Mouse (Mus musculus) heart, embryonic 14.5 days (tissue): Measurements from ENCODE around the gene Rcl1. TPM values are rescaled to one million over a fixed set of nuclear protein-coding genes. Genes with fewer than 3 reads are reported as not detected.

Experiments
- ATAC-seq: fragments of 200-750 bp; cut with Nextera tagmentation; 2 replicates; pipeline ENCODE4 v1.8.0; 2017; ENCODE audit warnings: low read depth, moderate TSS enrichment; ENCODE audit not compliant: insufficient number of reproducible peaks, insufficient read depth, low FRiP score
- H3K27ac ChIP-seq, 2 experiments: fragments of 200-500 bp in 1 of 2; fragments of 300-500 bp in 1 of 2; sonication (generic) in 1 of 2; replicated peaks in 1 of 2; 2 replicates each; pipeline ENCODE4 v1.5.1; 2012 to 2014; ENCODE audit warnings: low read depth in 2 of 2, low read length in 2 of 2, control low read depth in 1 of 2, mild to moderate bottlenecking in 1 of 2, mixed read lengths in 1 of 2; ENCODE audit not compliant: control insufficient read depth in 1 of 2, insufficient read depth in 1 of 2
- H3K27me3 ChIP-seq: fragments of 300-500 bp; sonication (generic); 2 replicates; pipeline ENCODE4 v1.6.1; 2014; ENCODE audit warnings: mild to moderate bottlenecking, low read length, control low read depth; ENCODE audit not compliant: control insufficient read depth, insufficient read depth
- H3K36me3 ChIP-seq: fragments of 300-500 bp; sonication (generic); 2 replicates; pipeline ENCODE4 v1.6.1; 2014; ENCODE audit warnings: mild to moderate bottlenecking, control low read depth, low read length, mixed read lengths; ENCODE audit not compliant: control insufficient read depth, insufficient read depth
- H3K4me1 ChIP-seq, 2 experiments: fragments of 200-500 bp in 1 of 2; fragments of 300-500 bp in 1 of 2; sonication (generic) in 1 of 2; 2 replicates each; pipeline ENCODE4 v1.6.1; 2012 to 2014; ENCODE audit warnings: low read length in 2 of 2, control low read depth in 1 of 2, mixed read lengths in 1 of 2; ENCODE audit not compliant: control insufficient read depth in 2 of 2, insufficient read depth in 2 of 2
- H3K4me2 ChIP-seq: fragments of 300-500 bp; sonication (generic); 2 replicates; pipeline ENCODE4 v1.6.1; 2014; ENCODE audit warnings: mild to moderate bottlenecking, low read length
- H3K4me3 ChIP-seq, 2 experiments: fragments of 200-500 bp in 1 of 2; fragments of 300-500 bp in 1 of 2; sonication (generic) in 1 of 2; 2 replicates each; pipeline ENCODE4 v1.5.1; 2012 to 2014; ENCODE audit warnings: low read length in 2 of 2, mild to moderate bottlenecking in 2 of 2, control low read depth in 1 of 2, low read depth in 1 of 2, moderate library complexity in 1 of 2; ENCODE audit not compliant: control insufficient read depth in 1 of 2, insufficient read depth in 1 of 2
- H3K9ac ChIP-seq: fragments of 300-500 bp; sonication (generic); 2 replicates; pipeline ENCODE4 v1.6.1; 2014; ENCODE audit warnings: mild to moderate bottlenecking, low read length
- H3K9me3 ChIP-seq: fragments of 300-500 bp; sonication (generic); 2 replicates; pipeline ENCODE4 v1.6.1; 2016; ENCODE audit warnings: low read length, control low read depth; ENCODE audit not compliant: control insufficient read depth
- WGBS: fragments of 180-500 bp; shearing (Covaris S2); extraction: QIAGEN DNeasy Blood & Tissue Kit; methylation state at CpG from one replicate; pipeline ENCODE4 v1.1.7; 2014; 5-methylcytosine and 5-hydroxymethylcytosine counted together
- polyA plus RNA-seq: library from polyadenylated mRNA; unstranded; fragments of >200 nt; fragmentation: Nextera tagmentation; extraction: Ambion mirVana; gene quantifications from 2 replicates; pipeline ENCODE4 v1.2.1, GENCODE M21; 2014

Rcl1 gene
- polyA plus RNA-seq, 1 experiment from 2014 or later, result 18.7 TPM

DNA sequence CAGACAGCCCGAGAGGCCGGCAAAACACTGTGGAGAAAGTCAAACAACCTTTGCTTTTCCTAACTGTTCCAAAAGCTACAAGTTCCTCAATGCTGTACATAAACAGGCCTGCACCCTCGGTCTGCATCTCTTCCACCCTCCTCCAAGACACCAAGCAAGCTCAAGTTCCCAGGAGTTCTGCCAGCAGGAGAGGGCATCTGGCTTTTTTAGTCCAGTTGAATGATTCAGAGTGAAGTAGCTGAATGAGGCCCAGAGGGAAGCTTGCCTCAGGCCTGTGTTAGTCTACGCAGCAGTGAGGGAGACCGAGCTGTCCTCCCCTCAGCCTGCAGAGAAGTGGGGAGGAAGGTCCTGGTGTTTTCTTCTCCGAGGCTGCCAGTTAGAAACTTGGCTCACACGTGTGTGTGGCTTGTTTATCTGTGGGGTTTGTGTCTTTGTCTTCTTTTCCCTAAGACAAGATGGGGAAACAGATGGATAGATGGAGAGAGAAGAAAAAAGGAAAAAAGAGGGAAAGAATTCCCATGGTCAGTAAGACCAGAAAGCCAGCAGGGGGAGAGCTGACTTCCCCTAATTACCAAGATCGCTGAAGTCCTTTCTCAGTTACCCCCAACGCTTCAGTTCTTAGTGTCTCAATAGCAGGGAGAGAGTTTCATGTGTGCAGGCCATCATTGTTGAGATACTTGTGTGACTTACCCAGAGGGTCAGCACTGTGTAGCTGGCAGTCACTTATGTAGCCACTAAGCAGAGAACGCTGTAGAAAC, 38.7 kb downstream of the Rcl1 start:
- no peaks in the 10 kb centered on the region for H3K9me3 ChIP-seq
- 0 out of 4 replicates have a peak, but pooled peaks cover 0 to 4% of the 10 kb centered on the region in 2 experiments for H3K4me1 ChIP-seq
- peaks cover 38% of the 10 kb centered on the region for H3K36me3 ChIP-seq
- no peak overlapping the region for H3K4me2 ChIP-seq
- H3K27ac ChIP-seq, result no peak overlapping the region
- no peak overlapping the region for H3K9ac ChIP-seq
- no peak overlapping the region for H3K4me3 ChIP-seq
- 78% methylated on average over 10 of the region's 10 CpGs for WGBS
- H3K27me3 ChIP-seq, result no peaks in the 10 kb centered on the region
- ATAC-seq, result no peak

DNA sequence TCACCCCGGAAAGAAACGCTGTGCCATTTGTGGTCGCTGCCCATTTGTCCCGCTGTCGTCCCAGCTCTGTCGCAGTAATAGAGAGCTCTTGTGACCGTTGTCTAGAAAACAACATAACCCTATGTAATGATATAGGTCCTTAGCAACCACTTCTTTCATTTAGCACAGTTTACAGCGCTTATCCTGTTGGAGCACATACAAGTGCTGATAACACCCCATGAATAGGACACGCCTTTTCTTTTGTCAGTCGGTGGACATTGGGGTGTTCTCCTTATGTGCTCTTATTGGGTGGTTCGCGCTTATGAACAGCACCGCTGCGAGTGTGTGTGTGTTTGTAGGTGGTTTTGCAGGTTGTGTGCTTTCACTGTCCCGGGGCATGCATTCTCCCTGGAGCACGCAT, 39.8 kb downstream of the Rcl1 start:
- ATAC-seq, result no peak
- Histone ChIP-seq H3K4me2 (no peak overlapping the region), H3K9ac (no peak overlapping the region), H3K36me3 (peaks cover 37% of the 10 kb centered on the region), H3K4me1 (0 out of 4 replicates have a peak, but pooled peaks cover 0 to 4% of the 10 kb centered on the region in 2 experiments), H3K27me3 (no peaks in the 10 kb centered on the region), H3K27ac (no peak overlapping the region), H3K9me3 (no peaks in the 10 kb centered on the region), H3K4me3 (no peak overlapping the region)
- WGBS, result 82% methylated on average over 16 of the region's 16 CpGs

DNA sequence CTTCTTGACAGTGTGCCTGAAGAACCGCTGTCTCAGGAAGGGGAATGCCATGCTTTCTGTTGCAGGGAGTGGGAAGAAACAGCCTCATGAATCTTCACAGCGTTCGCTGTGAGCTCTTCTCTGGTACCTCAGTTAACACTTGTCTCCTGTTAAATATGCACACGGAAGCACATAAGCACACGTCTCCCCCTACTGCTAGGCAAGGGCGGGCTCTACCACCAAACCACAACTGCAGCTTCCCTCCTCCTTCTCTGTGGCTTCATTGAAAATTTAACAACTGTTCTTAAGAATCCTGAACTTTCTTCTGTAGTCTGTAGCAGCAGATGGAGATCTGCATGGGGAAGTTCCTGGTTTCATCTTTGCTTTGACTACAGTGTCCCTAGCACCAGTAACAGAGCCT, 41.1 kb downstream of the Rcl1 start:
- no peak overlapping the region for H3K9ac ChIP-seq
- no peaks in the 10 kb centered on the region for H3K27me3 ChIP-seq
- no peak overlapping the region for H3K4me2 ChIP-seq
- 0 out of 4 replicates have a peak, but pooled peaks cover 0 to 4% of the 10 kb centered on the region in 2 experiments for H3K4me1 ChIP-seq
- no peaks in the 10 kb centered on the region for H3K9me3 ChIP-seq
- WGBS, result 82% methylated on average over 6 of the region's 6 CpGs
- H3K4me3 ChIP-seq, result no peak overlapping the region
- peaks cover 38% of the 10 kb centered on the region for H3K36me3 ChIP-seq
- no peak for ATAC-seq
- no peak overlapping the region for H3K27ac ChIP-seq

DNA sequence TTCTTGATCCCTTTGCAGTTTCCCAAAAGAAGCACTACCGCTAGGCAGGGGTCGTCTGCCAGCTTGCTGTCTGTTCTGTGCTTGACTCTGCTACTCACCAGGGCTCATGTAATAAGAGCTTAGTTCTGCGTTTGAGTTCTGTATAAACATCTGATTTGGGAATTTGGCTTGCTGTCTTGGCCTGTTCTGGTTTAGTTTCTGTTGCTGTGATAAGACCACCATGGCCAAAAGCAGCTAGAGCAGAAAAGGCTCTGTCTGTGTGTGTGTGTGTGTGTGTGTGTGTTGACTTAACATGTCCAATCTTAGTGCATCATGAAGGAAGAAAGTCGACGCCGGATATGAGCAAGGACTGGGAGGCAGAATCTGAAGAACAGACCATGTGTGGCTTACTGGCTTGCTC, 44.2 kb downstream of the Rcl1 start:
- H3K36me3 ChIP-seq, result peaks cover 33% of the 10 kb centered on the region
- no peaks in the 10 kb centered on the region for H3K4me1 ChIP-seq
- no peaks in the 10 kb centered on the region for H3K27me3 ChIP-seq
- H3K4me2 ChIP-seq, result no peak overlapping the region
- H3K9me3 ChIP-seq, result no peaks in the 10 kb centered on the region
- WGBS, result 81% methylated on average over 6 of the region's 6 CpGs
- no peak overlapping the region for H3K27ac ChIP-seq
- H3K9ac ChIP-seq, result no peak overlapping the region
- H3K4me3 ChIP-seq, result no peak overlapping the region
- ATAC-seq, result no peak

DNA sequence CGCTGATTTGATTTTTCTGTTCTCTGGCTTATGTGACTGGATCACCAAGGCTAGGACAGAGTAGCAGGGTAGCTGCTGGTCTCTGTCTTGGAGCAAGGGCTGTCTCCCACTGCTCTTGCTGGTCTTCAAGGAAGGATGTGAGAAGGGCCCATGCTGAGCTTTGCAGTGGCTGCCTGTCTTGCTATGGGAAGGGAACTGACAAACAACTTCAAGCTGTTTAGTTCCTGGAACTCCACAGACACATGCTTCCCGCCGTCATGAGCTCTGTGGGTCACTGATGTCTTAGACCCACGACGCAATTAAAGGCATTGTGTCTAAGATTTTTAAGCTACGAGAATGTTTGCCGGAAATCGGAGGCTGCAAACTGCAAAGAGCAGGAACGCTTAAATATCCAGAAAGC, 45.6 kb downstream of the Rcl1 start:
- H3K27me3 ChIP-seq, result no peaks in the 10 kb centered on the region
- H3K9ac ChIP-seq, result no peak overlapping the region
- no peaks in the 10 kb centered on the region for H3K9me3 ChIP-seq
- ATAC-seq, result no peak
- no peak overlapping the region for H3K4me3 ChIP-seq
- no peak overlapping the region for H3K27ac ChIP-seq
- H3K4me1 ChIP-seq, result no peaks in the 10 kb centered on the region
- no peak overlapping the region for H3K4me2 ChIP-seq
- 82% methylated on average over 9 of the region's 9 CpGs for WGBS
- peaks cover 33% of the 10 kb centered on the region for H3K36me3 ChIP-seq

DNA sequence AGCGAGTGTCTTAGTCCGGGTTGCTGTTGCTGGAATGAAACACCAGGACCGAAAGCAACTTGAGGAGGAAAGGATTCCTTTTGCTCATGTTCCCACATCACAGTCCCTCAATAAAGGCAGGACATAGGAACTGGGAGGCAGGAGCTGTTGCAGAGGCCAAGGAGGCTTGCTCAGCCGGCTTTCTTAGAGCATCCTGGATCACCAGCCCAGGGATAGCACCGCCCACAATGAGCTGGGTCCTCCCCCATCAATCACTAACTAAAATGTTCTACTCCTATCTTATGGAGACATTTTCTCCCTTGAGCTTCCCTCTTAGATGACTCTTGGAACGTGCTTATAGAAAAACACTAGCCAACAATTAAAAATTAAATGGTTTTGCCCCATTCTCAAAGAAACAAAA, 48.4 kb downstream of the Rcl1 start:
- Histone ChIP-seq H3K4me3 (no peak overlapping the region), H3K4me2 (no peak overlapping the region), H3K27me3 (no peaks in the 10 kb centered on the region), H3K27ac (no peak overlapping the region), H3K4me1 (no peaks in the 10 kb centered on the region), H3K36me3 (peaks cover 12% of the 10 kb centered on the region), H3K9ac (no peak overlapping the region), H3K9me3 (no peaks in the 10 kb centered on the region)
- 68% methylated on average over 6 of the region's 6 CpGs for WGBS
- ATAC-seq, result no peak

DNA sequence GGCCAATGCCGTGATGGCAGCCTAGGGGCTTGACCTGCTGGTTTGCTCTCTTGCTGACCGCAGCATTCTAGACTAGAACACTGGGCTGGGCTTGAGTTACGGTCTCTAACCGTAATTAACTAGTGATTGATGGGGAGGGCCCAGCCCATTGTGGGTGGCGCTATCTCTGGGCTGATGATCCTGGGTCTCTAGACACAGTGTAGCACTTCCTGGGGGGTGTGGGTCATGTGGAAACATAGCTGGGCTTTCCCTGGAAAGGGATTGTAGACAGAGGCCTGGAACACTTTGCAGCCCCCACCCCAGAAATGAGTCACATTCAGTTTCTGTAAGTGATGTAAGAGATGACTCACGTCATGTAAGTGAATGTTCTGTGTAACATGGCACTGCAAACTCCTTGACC, 48.9 kb downstream of the Rcl1 start:
- ATAC-seq, result no peak
- Histone ChIP-seq H3K4me3 (no peak overlapping the region), H3K27me3 (no peaks in the 10 kb centered on the region), H3K4me1 (no peaks in the 10 kb centered on the region), H3K36me3 (peaks cover 9% of the 10 kb centered on the region; the same call in 1 of the 2 replicates), H3K9me3 (no peaks in the 10 kb centered on the region), H3K27ac (no peak overlapping the region), H3K4me2 (no peak overlapping the region), H3K9ac (no peak overlapping the region)
- WGBS, result 70% methylated on average over 6 of the region's 6 CpGs

DNA sequence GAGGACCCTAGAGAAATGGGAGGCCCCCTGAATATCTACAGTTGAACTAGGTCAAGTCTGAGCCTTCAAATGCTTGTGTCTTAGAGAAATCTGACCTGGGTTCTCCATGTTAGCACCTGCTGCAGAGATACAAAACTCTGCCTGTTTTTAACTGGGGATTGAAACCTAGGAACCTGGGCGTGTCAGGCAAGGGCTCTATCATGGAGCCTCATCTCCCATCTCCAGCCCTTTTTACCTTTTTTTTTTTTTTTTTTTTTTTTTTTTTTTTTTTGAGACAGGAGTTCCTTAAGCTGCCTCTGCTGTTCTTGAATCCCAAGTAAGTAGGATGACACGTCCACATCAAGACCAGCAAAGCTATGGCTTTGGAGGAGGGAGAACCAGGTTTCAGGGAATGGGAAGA, 50.3 kb downstream of the Rcl1 start:
- no peak overlapping the region for H3K9ac ChIP-seq
- no peak overlapping the region for H3K27ac ChIP-seq
- WGBS, result 78% methylated on average over 2 of the region's 2 CpGs
- no peaks in the 10 kb centered on the region for H3K4me1 ChIP-seq
- no peaks in the 10 kb centered on the region for H3K27me3 ChIP-seq
- H3K36me3 ChIP-seq, result 0 out of 2 replicates have a peak, but pooled peaks cover under 1% of the 10 kb centered on the region
- no peak for ATAC-seq
- H3K9me3 ChIP-seq, result no peaks in the 10 kb centered on the region
- H3K4me3 ChIP-seq, result no peak overlapping the region
- H3K4me2 ChIP-seq, result no peak overlapping the region
